Mouse (Mus musculus) forebrain, embryonic 14.5 days (tissue): ENCODE results near the gene C1qtnf1. TPM values are rescaled to one million over a fixed set of nuclear protein-coding genes. Genes with fewer than 3 reads are reported as not detected.
A peak's percentile ranks its signal among the peaks of the same experiment; 100 is the strongest.

ENCODE experiments used
- ATAC-seq: fragments of 200-750 bp; cut with Nextera tagmentation; 2 replicates; pipeline ENCODE4 v1.8.0; 2017; ENCODE audit warnings: mild to moderate bottlenecking, moderate library complexity
- DNase-seq: peaks from one replicate; pipeline ENCODE4 v3.0.0-alpha.2; 2015; ENCODE audit warnings: low spot score
- H3K27ac ChIP-seq: fragments of 300-500 bp; sonication (generic); 2 replicates; pipeline ENCODE4 v1.5.1; 2014; ENCODE audit warnings: low read depth, mild to moderate bottlenecking, control low read depth, low read length, moderate library complexity
- H3K27me3 ChIP-seq: fragments of 300-500 bp; sonication (generic); replicated peaks from 2 replicates; pipeline ENCODE4 v1.6.1; 2014; ENCODE audit warnings: low read length, control low read depth, mixed read lengths; ENCODE audit not compliant: control insufficient read depth, insufficient read depth
- H3K36me3 ChIP-seq: fragments of 300-500 bp; sonication (generic); 2 replicates; pipeline ENCODE4 v1.6.1; 2014; ENCODE audit warnings: low read length, control low read depth; ENCODE audit not compliant: control insufficient read depth, insufficient read depth
- H3K4me1 ChIP-seq: fragments of 300-500 bp; sonication (generic); 2 replicates; pipeline ENCODE4 v1.6.1; 2014; ENCODE audit warnings: antibody characterized with exemption, low read length, control low read depth; ENCODE audit not compliant: control insufficient read depth, insufficient read depth
- H3K4me2 ChIP-seq: fragments of 300-500 bp; sonication (generic); 2 replicates; pipeline ENCODE4 v1.6.1; 2014; ENCODE audit warnings: mild to moderate bottlenecking, control low read depth, low read length
- H3K4me3 ChIP-seq: fragments of 300-500 bp; sonication (generic); 2 replicates; pipeline ENCODE4 v1.5.1; 2014; ENCODE audit warnings: low read depth, low read length, control low read depth
- H3K9ac ChIP-seq: fragments of 300-500 bp; sonication (generic); 2 replicates; pipeline ENCODE4 v1.6.1; 2014; ENCODE audit warnings: mild to moderate bottlenecking, low read length, control low read depth, moderate library complexity
- H3K9me3 ChIP-seq: fragments of 300-500 bp; sonication (generic); replicated peaks from 2 replicates; pipeline ENCODE4 v1.6.1; 2016; ENCODE audit warnings: low read length, control low read depth, mixed read lengths; ENCODE audit not compliant: control insufficient read depth
- WGBS: fragments of 180-500 bp; shearing (Covaris S2); extraction: QIAGEN DNeasy Blood & Tissue Kit; methylation state at CpG from one replicate; pipeline ENCODE4 v1.1.7; 2014; 5-methylcytosine and 5-hydroxymethylcytosine counted together
- polyA plus RNA-seq: library from polyadenylated mRNA; unstranded; fragments of >200 nt; fragmentation: Nextera tagmentation; extraction: Ambion mirVana; gene quantifications from 2 replicates; pipeline ENCODE4 v1.2.1, GENCODE M21; 2014

C1qtnf1 gene
- polyA plus RNA-seq, 1 experiment from 2014 or later: 2.3 TPM

GRCm38 (mm10) chr11:118490566-118491218, 62.7 kb downstream of the C1qtnf1 start:
- WGBS: 22% methylated on average over 22 of the region's 22 CpGs
- 0 out of 2 replicates have a peak overlapping the region, but pooled peaks have one; percentile 14 for H3K4me2 ChIP-seq

GRCm38 (mm10) chr11:118491230-118491629, 63.2 kb downstream of the C1qtnf1 start:
- peaks cover 5% of the 10 kb centered on the region; the same call in 1 of the 2 replicates for H3K36me3 ChIP-seq
- no peak overlapping the region for H3K27ac ChIP-seq
- no peaks in the 10 kb centered on the region for H3K27me3 ChIP-seq
- ATAC-seq: no peak
- no peak overlapping the region for H3K9ac ChIP-seq
- H3K4me2 ChIP-seq: no peak overlapping the region
- no peak for DNase-seq
- 91% methylated on average over 7 of the region's 7 CpGs for WGBS
- no peak overlapping the region for H3K4me3 ChIP-seq
- H3K4me1 ChIP-seq: no peaks in the 10 kb centered on the region
- H3K9me3 ChIP-seq: no peaks in the 10 kb centered on the region

More at GRCm38 (mm10) chr11:118490566-118491218, 62.7 kb downstream of the C1qtnf1 start:
- peak; percentile 64 for ATAC-seq
- 0 out of 2 replicates have a peak overlapping the region, but pooled peaks have one; percentile 13 for H3K9ac ChIP-seq
- no peak overlapping the region for H3K4me3 ChIP-seq
- peaks cover 8% of the 10 kb centered on the region; the same call in 1 of the 2 replicates for H3K36me3 ChIP-seq
- H3K9me3 ChIP-seq: no peaks in the 10 kb centered on the region
- no peaks in the 10 kb centered on the region for H3K4me1 ChIP-seq
- no peak overlapping the region for H3K27ac ChIP-seq
- DNase-seq: peak; percentile 58
- H3K27me3 ChIP-seq: no peaks in the 10 kb centered on the region

DNA sequence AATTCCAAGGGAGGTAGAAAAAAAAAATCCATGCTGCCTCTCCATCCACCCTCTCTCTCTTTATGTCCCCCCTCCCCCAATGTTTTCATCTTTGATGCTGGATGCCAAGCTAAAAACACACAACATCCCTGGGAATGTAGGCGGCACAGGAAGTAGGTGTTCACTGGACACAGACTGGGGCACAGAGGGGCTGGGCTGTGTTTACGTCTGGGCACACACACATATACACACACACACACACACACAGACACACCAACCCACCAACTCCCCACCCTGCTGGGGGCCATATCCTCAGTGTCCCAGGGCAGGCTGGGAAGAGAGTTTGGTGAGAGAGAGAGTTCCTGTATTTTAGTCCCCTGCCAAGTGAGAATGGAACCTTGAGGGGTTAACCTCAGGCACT, 65.5 kb downstream of the C1qtnf1 start:
- no peaks in the 10 kb centered on the region for H3K27me3 ChIP-seq
- H3K4me3 ChIP-seq: no peak overlapping the region
- H3K9me3 ChIP-seq: no peaks in the 10 kb centered on the region
- no peaks in the 10 kb centered on the region for H3K36me3 ChIP-seq
- 82% methylated on average over 2 of the region's 2 CpGs for WGBS
- no peak overlapping the region for H3K27ac ChIP-seq
- no peak for ATAC-seq
- no peak overlapping the region for H3K9ac ChIP-seq
- H3K4me2 ChIP-seq: no peak overlapping the region
- no peaks in the 10 kb centered on the region for H3K4me1 ChIP-seq
- no peak for DNase-seq

DNA sequence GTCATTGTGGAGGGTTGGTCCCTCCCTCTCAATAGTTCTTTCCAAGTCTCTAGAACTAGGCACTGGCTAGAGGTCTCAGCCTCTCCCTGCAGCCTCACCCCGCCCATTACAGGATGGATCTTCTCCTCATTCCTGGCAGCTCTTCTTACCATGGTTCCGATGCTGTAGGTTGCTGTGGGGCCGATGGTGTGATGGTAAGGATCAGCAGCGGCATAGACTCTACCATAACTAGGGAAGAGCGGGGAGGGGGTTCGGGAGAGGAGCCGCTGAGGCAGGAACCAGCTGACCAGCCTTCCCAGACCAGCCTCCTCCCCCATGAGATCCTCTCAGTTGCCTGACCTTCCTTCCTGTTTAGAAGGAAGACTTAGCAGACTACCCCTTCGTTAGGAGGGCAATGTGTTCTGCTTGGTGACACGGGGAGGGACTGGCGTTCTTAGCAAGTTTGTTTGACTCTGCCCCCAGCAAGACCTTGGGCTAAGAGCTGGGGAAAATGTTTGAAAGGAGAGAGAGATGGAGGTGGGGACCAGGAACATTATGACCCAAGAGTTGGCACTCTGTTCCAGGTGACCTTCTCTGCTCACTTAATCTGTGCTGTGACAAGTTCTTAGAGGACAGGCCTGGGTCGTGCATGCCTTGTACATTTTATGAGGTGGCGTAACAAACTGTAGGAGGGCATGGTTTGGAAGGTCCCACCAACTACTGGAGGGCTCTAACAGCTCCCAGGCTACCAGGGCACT, 66.2 kb downstream of the C1qtnf1 start:
- H3K36me3 ChIP-seq: no peaks in the 10 kb centered on the region
- no peaks in the 10 kb centered on the region for H3K4me1 ChIP-seq
- no peak overlapping the region for H3K27ac ChIP-seq
- no peak overlapping the region for H3K4me2 ChIP-seq
- no peak for ATAC-seq
- 84% methylated on average over 12 of the region's 12 CpGs for WGBS
- H3K9me3 ChIP-seq: no peaks in the 10 kb centered on the region
- H3K9ac ChIP-seq: no peak overlapping the region
- no peak overlapping the region for H3K4me3 ChIP-seq
- H3K27me3 ChIP-seq: no peaks in the 10 kb centered on the region
- DNase-seq: no peak

DNA sequence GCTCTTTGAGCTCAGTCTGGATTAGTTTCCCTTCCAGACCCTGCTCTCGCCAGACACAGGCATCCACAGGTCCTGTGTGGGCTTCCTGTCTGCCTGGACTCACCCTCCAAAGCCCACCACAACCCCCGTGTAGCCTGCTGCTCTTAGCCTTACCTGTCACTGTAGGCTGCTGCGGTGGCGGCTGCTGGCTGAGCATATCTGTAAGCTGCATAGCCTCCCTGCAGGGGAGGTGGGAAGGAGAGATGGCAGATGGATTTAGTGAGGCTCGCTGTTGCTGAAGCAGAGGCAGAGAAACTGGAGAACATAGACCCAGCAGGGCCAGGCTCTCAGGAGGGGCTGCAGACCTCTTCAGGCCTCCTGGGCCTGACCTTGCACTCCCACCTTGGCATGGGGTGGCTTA, 67.1 kb downstream of the C1qtnf1 start:
- Histone ChIP-seq H3K9ac (no peak overlapping the region), H3K4me1 (no peaks in the 10 kb centered on the region), H3K27ac (no peak overlapping the region), H3K4me2 (no peak overlapping the region), H3K36me3 (no peaks in the 10 kb centered on the region), H3K27me3 (no peaks in the 10 kb centered on the region), H3K4me3 (no peak overlapping the region), H3K9me3 (no peaks in the 10 kb centered on the region)
- DNase-seq (no peak), ATAC-seq (no peak)
- WGBS: 52% methylated on average over 5 of the region's 5 CpGs

DNA sequence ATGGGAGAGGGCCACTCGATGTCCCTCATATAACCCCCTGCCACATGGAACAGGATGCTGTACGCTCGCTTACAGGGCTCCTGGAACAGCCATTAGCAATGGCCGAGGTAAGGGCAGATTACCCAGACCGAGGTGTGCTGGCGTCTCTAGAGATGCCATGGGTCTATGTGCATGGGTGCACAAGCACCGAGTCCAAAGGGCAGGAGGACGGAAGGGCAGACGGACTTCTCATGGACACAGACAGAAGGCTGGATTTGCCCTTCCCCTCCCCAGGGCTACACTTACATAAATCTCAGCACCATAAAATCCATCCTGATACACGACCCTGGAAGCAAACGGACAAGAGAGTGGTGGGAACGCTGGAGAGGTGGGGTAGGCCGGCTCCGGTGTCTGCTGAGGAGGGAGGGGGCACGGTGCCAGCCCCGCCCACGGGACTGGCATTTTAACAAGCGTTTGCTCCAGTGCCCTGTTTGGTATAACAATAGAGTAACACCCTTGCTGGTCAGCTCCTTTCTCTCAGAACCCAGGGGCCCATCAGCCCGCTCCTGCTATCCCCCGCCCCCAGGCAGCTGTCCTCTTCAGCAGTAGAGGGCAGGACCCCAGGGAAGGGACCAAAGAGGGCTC, 68.2 kb downstream of the C1qtnf1 start:
- Histone ChIP-seq H3K36me3 (no peaks in the 10 kb centered on the region), H3K27me3 (no peaks in the 10 kb centered on the region), H3K4me2 (no peak overlapping the region), H3K4me1 (no peaks in the 10 kb centered on the region), H3K9ac (no peak overlapping the region), H3K9me3 (no peaks in the 10 kb centered on the region), H3K27ac (no peak overlapping the region), H3K4me3 (no peak overlapping the region)
- ATAC-seq (no peak), DNase-seq (no peak)
- WGBS: 46% methylated on average over 20 of the region's 20 CpGs

Other genes with a start within 250 kb of the C1qtnf1 start
- 21.9 and 24.8 TPM in 2 replicates for gene Cyth1, start 179.6 kb upstream of the C1qtnf1 start, polyA plus RNA-seq
- gene Usp36, start 138.0 kb upstream of the C1qtnf1 start, polyA plus RNA-seq: 7.1 and 8.7 TPM in 2 replicates
- gene Cep295nl, start 85.7 kb upstream of the C1qtnf1 start, polyA plus RNA-seq: 0.11 TPM in 2 replicates
- 62.9 and 71.7 TPM in 2 replicates for gene Timp2, start 72.5 kb upstream of the C1qtnf1 start, polyA plus RNA-seq
- 3.0 TPM in 2 replicates for gene Lgals3bp, start 26.1 kb upstream of the C1qtnf1 start, polyA plus RNA-seq
- 21.4 and 22.8 TPM in 2 replicates for gene Cant1, start 9.1 kb upstream of the C1qtnf1 start, polyA plus RNA-seq
- gene Engase, start 48.6 kb downstream of the C1qtnf1 start, polyA plus RNA-seq: 3.9 and 4.9 TPM in 2 replicates